Mouse (Mus musculus): ENCODE data around the gene Tctex1d4. TPM values are rescaled to one million over a fixed set of nuclear protein-coding genes. Genes with fewer than 3 reads are reported as not detected.

Gene Tctex1d4
- polyA plus RNA-seq, 2 experiments, result not detected

GRCm38 (mm10) chr4:117123546-117124217 is 2.9 kb upstream of the Tctex1d4 start:
- Histone ChIP-seq H3K4me1 (replicated peaks; ENCODE audit: control insufficient read depth in 2 of 2, insufficient read depth in 2 of 2, low read length in 1 of 2) (peaks cover 20 to 31% of the 10 kb centered on the region in 2 experiments), H3K4me2 (ENCODE audit: low read depth) (no peak overlapping the region), H3K36me3 (replicated peaks; ENCODE audit: control insufficient read depth, insufficient read depth, low read depth) (no peaks in the 10 kb centered on the region), H3K9me3 (ENCODE audit: control insufficient read depth, low read length) (no peaks in the 10 kb centered on the region), H3K27me3 (ENCODE audit: control insufficient read depth, insufficient read depth, low read length) (no peaks in the 10 kb centered on the region), H3K27ac (no peak overlapping the region), H3K9ac (replicated peaks) (no peak overlapping the region), H3K4me3 (ENCODE audit: insufficient read depth in 1 of 2, low read depth in 2 of 2, low read length in 2 of 2) (no peak overlapping the region)
- WGBS (ENCODE audit: insufficient replicate concordance), result 55% methylated on average over 9 of the region's 9 CpGs
- TF ChIP-seq CTCF (IDR thresholded peaks at IDR 0.05; ENCODE audit: low read depth) (no peak), EP300 (IDR thresholded peaks at IDR 0.05; ENCODE audit: low read depth) (no peak)
- ATAC-seq (ENCODE audit: insufficient read depth) (no peak), DNase-seq (ENCODE audit: low read depth in 3 of 3, low spot score in 3 of 3) (no peak)

GRCm38 (mm10) chr4:117124218-117124517 is 2.4 kb upstream of the Tctex1d4 start:
- TF ChIP-seq EP300 (IDR thresholded peaks at IDR 0.05; ENCODE audit: low read depth) (no peak), CTCF (IDR thresholded peaks at IDR 0.05; ENCODE audit: low read depth) (no peak)
- H3K9ac ChIP-seq (replicated peaks), result no peak overlapping the region
- H3K27me3 ChIP-seq (ENCODE audit: control insufficient read depth, insufficient read depth, low read length), result no peaks in the 10 kb centered on the region
- no peak overlapping the region for H3K27ac ChIP-seq
- H3K4me1 ChIP-seq (replicated peaks; ENCODE audit: control insufficient read depth in 2 of 2, insufficient read depth in 2 of 2, low read length in 1 of 2), result peaks cover 20 to 31% of the 10 kb centered on the region in 2 experiments
- DNase-seq (ENCODE audit: low read depth in 3 of 3, low spot score in 3 of 3) (no peak), ATAC-seq (ENCODE audit: insufficient read depth) (no peak)
- 39% methylated on average over 3 of the region's 3 CpGs for WGBS (ENCODE audit: insufficient replicate concordance)
- H3K4me2 ChIP-seq (ENCODE audit: low read depth), result no peak overlapping the region; the same call in 1 of the 2 replicates
- no peaks in the 10 kb centered on the region for H3K9me3 ChIP-seq (ENCODE audit: control insufficient read depth, low read length)
- H3K36me3 ChIP-seq (replicated peaks; ENCODE audit: control insufficient read depth, insufficient read depth, low read depth), result no peaks in the 10 kb centered on the region
- no peak overlapping the region for H3K4me3 ChIP-seq (ENCODE audit: insufficient read depth in 1 of 2, low read depth in 2 of 2, low read length in 2 of 2)

GRCm38 (mm10) chr4:117124518-117125347 is 1.9 kb upstream of the Tctex1d4 start:
- no peak overlapping the region for H3K9ac ChIP-seq (replicated peaks)
- ATAC-seq (ENCODE audit: insufficient read depth), result no peak
- H3K4me2 ChIP-seq (ENCODE audit: low read depth), result peak overlapping the region; percentile 32; the same call in 1 of the 2 replicates
- no peaks in the 10 kb centered on the region for H3K27me3 ChIP-seq (ENCODE audit: control insufficient read depth, insufficient read depth, low read length)
- peak in 1 of 3 experiments; percentile 29 for DNase-seq (ENCODE audit: low read depth in 3 of 3, low spot score in 3 of 3)
- no peak overlapping the region; the same call in 1 of the 2 replicates for H3K27ac ChIP-seq
- no peaks in the 10 kb centered on the region for H3K9me3 ChIP-seq (ENCODE audit: control insufficient read depth, low read length)
- no peaks in the 10 kb centered on the region for H3K36me3 ChIP-seq (replicated peaks; ENCODE audit: control insufficient read depth, insufficient read depth, low read depth)
- 9% methylated on average over 14 of the region's 14 CpGs for WGBS (ENCODE audit: insufficient replicate concordance)
- H3K4me3 ChIP-seq (ENCODE audit: insufficient read depth in 1 of 2, low read depth in 2 of 2, low read length in 2 of 2), result no peak overlapping the region
- H3K4me1 ChIP-seq (replicated peaks; ENCODE audit: control insufficient read depth in 2 of 2, insufficient read depth in 2 of 2, low read length in 1 of 2), result peaks cover 18 to 28% of the 10 kb centered on the region in 2 experiments
- peak; percentile 12; the same call in 1 of the 2 replicates for TF ChIP-seq EP300 (IDR thresholded peaks at IDR 0.05; ENCODE audit: low read depth)
- TF ChIP-seq CTCF (IDR thresholded peaks at IDR 0.05; ENCODE audit: low read depth), result no peak

GRCm38 (mm10) chr4:117125348-117125909 is 1.2 kb upstream of the Tctex1d4 start, which contains the start of gene Btbd19:
Gene Btbd19 (minus strand): TSS chr4:117125725.
- Histone ChIP-seq H3K4me2 (ENCODE audit: low read depth) (peak within 1 kb of the TSS; percentile 32; the same call in 1 of the 2 replicates), H3K27me3 (ENCODE audit: control insufficient read depth, insufficient read depth, low read length) (no peaks in the 10 kb centered on the region), H3K4me3 (ENCODE audit: insufficient read depth in 1 of 2, low read depth in 2 of 2, low read length in 2 of 2) (no peak within 1 kb of the TSS), H3K36me3 (replicated peaks; ENCODE audit: control insufficient read depth, insufficient read depth, low read depth) (no peaks in the 10 kb centered on the region), H3K9ac (replicated peaks) (no peak within 1 kb of the TSS), H3K27ac (no peak within 1 kb of the TSS; the same call in 1 of the 2 replicates), H3K9me3 (ENCODE audit: control insufficient read depth, low read length) (no peaks in the 10 kb centered on the region), H3K4me1 (replicated peaks; ENCODE audit: control insufficient read depth in 2 of 2, insufficient read depth in 2 of 2, low read length in 1 of 2) (peaks cover 14 to 24% of the 10 kb centered on the region in 2 experiments)
- DNase-seq (ENCODE audit: low read depth in 3 of 3, low spot score in 3 of 3) (no peak), ATAC-seq (ENCODE audit: insufficient read depth) (no peak)
- TF ChIP-seq CTCF (IDR thresholded peaks at IDR 0.05; ENCODE audit: low read depth) (no peak), EP300 (IDR thresholded peaks at IDR 0.05; ENCODE audit: low read depth) (no peak)
- 35% methylated on average over 8 of the region's 8 CpGs for WGBS (ENCODE audit: insufficient replicate concordance)

Measured in liver, embryonic 14.5 days (tissue).